Mouse (Mus musculus) Patski (cell line): ENCODE results near the gene Ap3d1. TPM values are rescaled to one million over a fixed set of nuclear protein-coding genes. Genes with fewer than 3 reads are reported as not detected.
A peak's percentile ranks its signal among the peaks of the same experiment; 100 is the strongest.

Experiments
- ATAC-seq: fragments of 100-300 bp; one replicate; pipeline ENCODE4 v1.8.0; 2021
- CTCF ChIA-PET: fragments of 350-600 bp; sonication (Branson Sonifier 250); formaldehyde crosslinking; loops from one replicate; lab custom pipeline; 2022; ENCODE audit warnings: inconsistent platforms; lab: Charles Lee
- POLR2A ChIA-PET: fragments of 350-600 bp; sonication (Branson Sonifier 250); formaldehyde crosslinking; loops from one replicate; lab custom pipeline; 2022; ENCODE audit warnings: antibody characterized with exemption, inconsistent platforms; lab: Charles Lee
- DNase-seq: peaks from one replicate; pipeline ENCODE4 v3.0.0-alpha.2; 2011; ENCODE audit warnings: low read depth, low spot score
- H3K27me3 ChIP-seq: fragments of 371-371 bp; one replicate; pipeline ENCODE4 v1.5.1; 2021
- CTCF ChIP-seq: fragments of 100-300 bp; IDR thresholded peaks from one replicate; pipeline ENCODE4 v1.5.1; 2021
- in situ Hi-C: fragments of 300-500 bp; cut with MboI; formaldehyde crosslinking; loops from 3 replicates; pipeline ENCODE4 v1.11.1; 2018; ENCODE audit warnings: low pct_unique_long_range_greater_than_20kb, mixed read lengths
- polyA plus RNA-seq: library from polyadenylated mRNA; unstranded; gene quantifications from one replicate; pipeline ENCODE4 v1.2.3, GENCODE M21; 2021

Gene Ap3d1
- polyA plus RNA-seq, 1 experiment from 2014 or later: 103 TPM

DNA sequence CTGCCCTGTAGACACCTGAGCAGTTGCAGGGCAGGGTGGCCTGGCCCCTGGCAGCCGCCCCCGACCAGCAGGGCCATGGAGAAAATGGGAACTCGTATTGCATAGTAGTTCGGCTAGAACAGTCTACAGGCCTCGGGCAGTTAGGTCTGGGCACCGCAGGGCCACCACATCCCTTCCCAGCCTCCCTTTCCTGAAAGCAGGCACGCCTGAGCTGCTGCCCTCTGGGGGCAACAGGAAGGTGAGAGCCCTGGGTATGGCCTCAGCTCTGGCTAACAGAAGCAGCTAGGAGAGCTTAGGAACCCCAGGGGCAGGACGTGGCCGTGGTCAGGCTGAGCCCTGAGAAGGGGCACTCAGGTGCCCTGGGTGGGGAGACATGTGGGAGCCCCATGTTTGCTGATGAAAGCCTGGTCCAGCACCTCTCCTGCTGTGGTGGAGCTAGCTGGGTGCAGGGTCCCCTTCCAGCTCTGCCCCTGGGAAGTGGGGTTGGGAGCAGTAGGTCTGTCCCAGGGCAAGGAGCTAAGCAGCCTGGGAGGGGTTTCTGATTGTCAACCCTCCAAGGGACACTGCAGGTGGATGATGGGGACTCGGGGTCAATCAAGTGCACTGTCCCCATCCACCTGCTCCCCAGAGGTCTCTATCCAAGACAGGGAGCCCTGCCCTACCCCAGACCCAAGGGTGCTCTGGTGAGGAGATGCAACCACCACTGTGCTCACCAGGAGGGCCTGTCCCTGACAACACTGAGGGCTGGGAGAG is 75.9 kb downstream of the Ap3d1 start:
- ATAC-seq (peak; percentile 1), DNase-seq (no peak)
- no peak for TF ChIP-seq CTCF
- POLR2A ChIA-PET: interaction anchor here (7.5 kb wide), 1 partner anchor 12 kb away, joined by 78 read pairs; the partner anchor contains the start of gene Mknk2
- in situ Hi-C loops: no loop called here
- H3K27me3 ChIP-seq: no peaks in the 10 kb centered on the region
- CTCF ChIA-PET: interaction anchor here (0.8 to 1.7 kb wide), 4 partner anchors 9 to 89 kb away, joined by 3 to 7 read pairs (median 4); partner anchors contain the start of gene Mknk2

DNA sequence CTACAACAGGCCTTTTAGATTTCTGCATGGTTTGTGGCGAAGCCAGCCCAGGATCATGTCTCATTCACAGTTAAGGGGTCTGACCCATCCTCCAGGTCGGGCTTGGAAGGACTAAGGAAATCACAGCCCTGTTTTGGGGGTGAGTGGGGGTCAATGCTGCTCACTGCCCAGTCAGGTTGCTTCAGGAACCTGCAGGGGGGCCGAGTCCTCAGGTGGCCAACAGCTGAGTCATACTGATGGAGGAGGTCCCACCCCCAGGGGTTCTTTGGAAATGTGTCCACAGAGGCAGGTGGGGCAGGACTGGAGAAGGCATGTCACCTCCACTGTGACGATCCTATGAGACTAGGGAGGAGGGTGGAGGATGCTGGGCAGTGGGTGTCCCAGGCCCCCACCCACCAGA is 76.6 kb downstream of the Ap3d1 start:
- in situ Hi-C loops: no loop called here
- DNase-seq (no peak), ATAC-seq (no peak)
- H3K27me3 ChIP-seq: no peaks in the 10 kb centered on the region
- no peak for TF ChIP-seq CTCF
- ChIA-PET POLR2A (interaction anchor here (7.5 kb wide), 1 partner anchor 12 kb away, joined by 78 read pairs; the partner anchor contains the start of gene Mknk2), CTCF (interaction anchor here (1.3 to 1.7 kb wide), 3 partner anchors 10 to 87 kb away, joined by 3 to 7 read pairs (median 4); no protein-coding TSS in a partner anchor)

DNA sequence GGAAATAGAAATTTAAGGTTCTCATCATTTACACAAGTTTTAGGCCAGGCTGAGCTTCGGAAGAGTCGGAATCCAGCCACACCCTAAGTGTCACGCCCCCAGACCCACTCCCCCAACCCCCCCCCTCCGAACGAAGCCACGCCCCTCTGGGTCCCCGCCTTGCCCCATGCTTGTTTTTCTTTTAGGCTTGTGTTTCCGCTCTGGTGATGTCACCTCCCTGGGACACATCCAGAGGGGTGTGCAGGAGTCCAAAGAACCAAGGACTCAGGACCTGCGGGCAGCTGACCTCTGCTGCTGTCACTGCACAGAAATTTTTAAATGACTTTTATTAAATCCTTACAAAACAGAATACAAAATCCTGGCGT is 77.1 kb downstream of the Ap3d1 start:
- POLR2A ChIA-PET: interaction anchor here (1.0 to 7.5 kb wide), 2 partner anchors 13 to 72 kb away, joined by 3 to 78 read pairs; partner anchors contain the start of gene Mknk2
- H3K27me3 ChIP-seq: no peaks in the 10 kb centered on the region
- in situ Hi-C loops: no loop called here

DNA sequence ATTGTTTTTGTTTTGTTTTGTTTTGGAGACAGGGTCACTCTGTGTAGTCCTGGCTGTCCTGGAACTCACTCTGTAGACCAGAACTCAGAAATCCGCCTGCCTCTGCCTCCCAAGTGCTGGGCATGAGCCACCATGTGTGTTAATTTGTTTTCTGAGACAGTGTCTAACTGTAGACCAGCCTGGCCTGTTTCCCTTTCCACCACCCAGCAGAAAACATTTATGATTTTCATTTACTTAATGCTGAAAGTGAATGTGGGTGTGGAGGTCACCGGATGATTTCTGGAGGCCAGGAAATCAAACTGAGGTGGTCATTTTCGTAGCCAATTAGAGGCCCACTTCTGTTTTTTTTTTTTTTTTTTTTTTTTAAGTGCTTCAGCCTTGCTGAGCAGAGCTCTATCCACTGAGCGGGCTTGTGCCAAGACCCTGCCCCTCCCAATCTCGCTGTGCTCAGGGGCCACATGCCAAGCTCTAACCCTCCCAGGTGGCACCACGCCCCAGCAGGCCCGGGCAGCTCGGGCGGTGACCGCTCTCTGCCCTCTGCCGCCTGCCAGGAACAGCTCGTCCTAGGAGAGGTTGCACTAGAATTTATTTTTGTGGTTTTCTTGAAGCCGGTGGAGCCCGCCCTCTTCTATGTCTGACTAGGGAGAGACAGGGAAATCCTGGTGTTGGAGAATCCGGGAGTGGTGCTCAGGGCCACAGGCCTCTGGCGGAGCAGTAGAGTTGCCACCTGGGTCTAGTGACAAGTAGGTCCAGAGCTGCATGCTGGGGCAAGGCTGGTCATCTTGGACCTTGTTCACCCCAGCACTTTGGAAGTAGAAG is 77.7 kb downstream of the Ap3d1 start:
- H3K27me3 ChIP-seq: no peaks in the 10 kb centered on the region
- in situ Hi-C loops: no loop called here
- no peak for TF ChIP-seq CTCF
- CTCF ChIA-PET: interaction anchor here (0.8 to 1.7 kb wide), 3 partner anchors 11 to 86 kb away, joined by 3 to 7 read pairs (median 4); partner anchors contain the start of gene Mknk2
- POLR2A ChIA-PET: interaction anchor here (1.0 to 7.5 kb wide), 2 partner anchors 13 to 72 kb away, joined by 3 to 78 read pairs; partner anchors contain the start of gene Mknk2
- ATAC-seq (peak; percentile 52), DNase-seq (no peak)

More for the DNA sequence above, 77.1 kb downstream of the Ap3d1 start:
- ATAC-seq (peak; percentile 19), DNase-seq (no peak)
- no peak for TF ChIP-seq CTCF
- CTCF ChIA-PET: interaction anchor here (1.4 to 1.7 kb wide), 2 partner anchors 12 to 86 kb away, joined by 3 to 7 read pairs; no protein-coding TSS in a partner anchor

DNA sequence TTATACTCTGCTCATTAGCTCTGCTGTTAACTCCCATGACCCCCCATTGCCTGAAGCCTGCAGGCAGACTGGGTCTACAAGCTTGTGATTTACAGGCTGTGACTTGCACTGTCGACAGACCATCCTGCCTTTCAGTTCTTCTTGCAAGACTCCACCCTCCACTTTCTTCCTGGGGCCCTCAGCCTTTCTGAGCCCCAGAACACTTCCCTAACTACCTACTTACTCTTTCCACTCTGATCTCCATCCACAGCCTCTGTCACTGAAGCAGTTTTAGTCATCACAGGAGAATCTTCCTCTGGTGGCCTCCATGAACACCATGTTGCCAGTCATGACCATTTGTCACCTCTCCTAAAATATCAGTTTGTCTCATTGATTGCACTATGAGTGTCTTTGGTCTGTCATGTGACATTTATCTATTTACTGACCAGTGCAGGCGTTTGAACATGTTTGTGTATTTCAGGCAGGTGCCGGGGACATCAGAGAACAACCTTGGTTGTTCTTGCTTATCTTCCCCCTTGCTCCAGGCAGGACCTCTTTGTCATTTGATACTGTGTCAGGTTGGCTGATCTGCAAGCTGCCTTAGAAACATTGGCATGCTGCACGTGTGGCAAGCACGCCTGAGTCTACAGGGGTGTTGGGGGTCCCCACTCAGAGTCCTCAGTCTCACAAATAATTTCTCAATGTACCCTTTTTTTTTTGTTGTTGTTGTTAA is 78.4 kb downstream of the Ap3d1 start:
- POLR2A ChIA-PET: interaction anchor here (1.0 to 7.5 kb wide), 2 partner anchors 14 to 73 kb away, joined by 3 to 78 read pairs; partner anchors contain the start of gene Mknk2
- ATAC-seq (no peak), DNase-seq (no peak)
- TF ChIP-seq CTCF: no peak
- H3K27me3 ChIP-seq: no peaks in the 10 kb centered on the region
- in situ Hi-C loops: no loop called here
- CTCF ChIA-PET: interaction anchor here (0.8 to 4.8 kb wide), 4 partner anchors 11 to 24 kb away, joined by 3 to 52 read pairs (median 4); partner anchors contain the start of gene Mknk2

DNA sequence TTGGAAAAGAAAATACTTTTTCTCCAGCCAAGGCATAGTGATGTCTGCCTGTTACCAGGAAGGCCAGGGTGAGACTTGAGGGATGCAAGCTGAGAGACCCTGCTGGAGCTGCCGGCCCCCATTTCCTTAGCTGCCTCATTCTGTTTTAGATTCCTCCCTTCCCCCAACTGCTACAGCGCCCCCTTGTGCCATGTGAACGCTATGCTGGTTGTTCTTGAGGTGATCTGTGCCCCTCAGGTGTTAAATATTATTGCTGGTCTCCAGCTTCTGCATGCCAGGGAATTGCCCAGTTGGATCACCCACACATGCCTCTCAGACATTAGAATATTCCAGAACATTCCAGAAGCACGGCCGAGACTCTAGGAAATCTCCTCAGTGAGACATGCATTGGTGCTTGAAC is 80.9 kb downstream of the Ap3d1 start:
- no peak for TF ChIP-seq CTCF
- no peak for ATAC-seq

DNA sequence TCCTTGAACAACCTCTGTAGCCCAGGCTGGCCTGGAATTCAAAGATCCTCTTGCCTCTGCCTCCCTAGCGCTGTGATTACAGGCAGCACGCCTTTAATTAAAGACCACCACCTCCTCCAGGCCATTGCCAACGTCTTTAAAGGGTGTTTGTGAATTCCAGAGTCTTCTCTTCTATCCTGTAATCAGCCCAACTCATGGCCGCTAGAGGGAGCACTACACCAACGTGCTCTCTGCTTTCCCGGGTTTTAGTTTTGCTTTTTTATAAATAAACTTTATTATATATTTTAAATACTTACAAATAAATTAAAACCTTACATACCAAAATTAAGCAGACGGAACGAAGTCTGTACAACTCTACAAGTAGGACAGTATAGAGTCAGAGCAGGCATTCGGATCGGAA is 82.9 kb downstream of the Ap3d1 start:
- DNase-seq (no peak), ATAC-seq (no peak)
- CTCF ChIA-PET: interaction anchor here (1.0 to 4.8 kb wide), 5 partner anchors 17 to 35 kb away, joined by 3 to 52 read pairs (median 8); partner anchors contain the start of gene Mknk2
- POLR2A ChIA-PET: interaction anchor here (2.4 kb wide), 1 partner anchor 16 kb away, joined by 16 read pairs; no protein-coding TSS in a partner anchor
- TF ChIP-seq CTCF: no peak
- H3K27me3 ChIP-seq: no peaks in the 10 kb centered on the region
- in situ Hi-C loops: no loop called here

More for the DNA sequence above, 80.9 kb downstream of the Ap3d1 start:
- DNase-seq: no peak
- in situ Hi-C loops: no loop called here
- H3K27me3 ChIP-seq: no peaks in the 10 kb centered on the region
- ChIA-PET CTCF (interaction anchor here (0.7 to 4.8 kb wide), 12 partner anchors 9 to 94 kb away, joined by 3 to 52 read pairs (median 4); partner anchors contain the start of genes Csnk1g2 and Mknk2), POLR2A (interaction anchor here (2.4 kb wide), 1 partner anchor 14 kb away, joined by 16 read pairs; no protein-coding TSS in a partner anchor)

DNA sequence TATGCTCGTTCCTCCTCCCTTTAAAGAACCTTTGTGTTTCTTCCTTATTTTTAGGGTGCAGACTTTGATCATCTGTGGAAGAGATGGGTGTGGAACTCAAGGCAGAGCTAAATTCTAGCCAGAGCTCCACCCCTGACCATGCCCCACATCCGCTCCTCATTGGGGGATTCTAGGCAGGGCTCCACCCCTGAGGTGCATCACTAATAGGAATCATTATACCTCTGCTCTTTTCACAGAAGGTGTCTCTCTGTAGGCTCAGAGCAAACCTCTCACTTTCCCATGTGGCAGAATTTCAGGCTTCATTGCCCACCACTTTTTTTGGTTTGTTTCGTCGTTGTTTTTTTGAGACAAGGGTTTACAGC is 83.2 kb downstream of the Ap3d1 start:
- in situ Hi-C loops: no loop called here
- CTCF ChIA-PET: interaction anchor here (0.7 to 4.8 kb wide), 5 partner anchors 17 to 58 kb away, joined by 3 to 52 read pairs (median 8); partner anchors contain the start of gene Mknk2
- TF ChIP-seq CTCF: no peak
- H3K27me3 ChIP-seq: no peaks in the 10 kb centered on the region
- POLR2A ChIA-PET: no interaction called here
- DNase-seq: no peak
- ATAC-seq: no peak

DNA sequence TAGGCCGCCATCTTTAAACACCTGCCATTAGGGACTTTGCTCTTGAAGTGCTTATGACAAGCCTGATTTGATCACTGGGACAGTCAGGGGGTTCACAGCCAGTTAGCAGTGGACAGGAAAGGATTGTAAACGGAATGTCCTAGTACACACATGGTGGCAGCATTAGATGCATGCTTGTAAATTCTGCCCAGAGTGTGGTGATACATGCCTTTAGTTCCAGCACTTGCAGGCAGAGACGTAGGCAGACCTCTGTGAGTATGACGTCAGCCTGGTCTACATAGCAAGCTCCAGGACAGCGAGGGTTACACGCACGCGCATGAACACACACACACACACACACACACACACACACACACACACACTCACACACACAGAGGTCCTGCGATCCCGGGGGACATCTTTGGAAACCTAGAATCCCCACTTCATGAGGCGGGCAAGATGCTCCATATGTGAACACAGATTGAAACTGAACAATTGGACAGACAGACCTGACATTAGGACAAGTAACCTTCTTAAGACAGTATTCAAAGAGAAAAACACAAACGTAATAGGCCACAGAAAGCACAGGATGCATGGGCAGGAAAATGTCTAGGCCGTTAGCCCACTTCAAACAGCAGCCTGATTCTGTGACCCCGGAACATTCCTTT is 83.7 kb downstream of the Ap3d1 start:
- ChIA-PET POLR2A (no interaction called here), CTCF (interaction anchor here (0.7 to 2.4 kb wide), 2 partner anchors 30 to 58 kb away, joined by 3 to 10 read pairs; no protein-coding TSS in a partner anchor)
- no peaks in the 10 kb centered on the region for H3K27me3 ChIP-seq
- TF ChIP-seq CTCF: no peak
- in situ Hi-C loops: no loop called here
- DNase-seq (no peak), ATAC-seq (no peak)

Other genes starting within 250 kb of the Ap3d1 start
- gene Onecut3, start 247.4 kb downstream of the Ap3d1 start, polyA plus RNA-seq: not detected
- gene Atp8b3, start 203.1 kb downstream of the Ap3d1 start, polyA plus RNA-seq: 0.24 TPM
- gene Rexo1, start 180.7 kb downstream of the Ap3d1 start, polyA plus RNA-seq: 32.2 TPM
- gene Klf16, start 164.9 kb downstream of the Ap3d1 start, polyA plus RNA-seq: 18.7 TPM
- 74.3 TPM for gene Abhd17a, start 151.9 kb downstream of the Ap3d1 start, polyA plus RNA-seq
- 76.6 TPM for gene Scamp4, start 139.4 kb downstream of the Ap3d1 start, polyA plus RNA-seq
- gene Adat3, start 139.4 kb downstream of the Ap3d1 start, polyA plus RNA-seq: 4.7 TPM
- 1.7 TPM for gene Gm49322, start 136.2 kb downstream of the Ap3d1 start, polyA plus RNA-seq
- gene Csnk1g2, start 119.4 kb downstream of the Ap3d1 start, polyA plus RNA-seq: 164 TPM
- 70.4 TPM for gene Btbd2, start 85.2 kb downstream of the Ap3d1 start, polyA plus RNA-seq
- gene Mknk2, start 64.2 kb downstream of the Ap3d1 start, polyA plus RNA-seq: 124 TPM
- gene Mob3a, start 40.3 kb downstream of the Ap3d1 start, polyA plus RNA-seq: 15.9 TPM
- gene Izumo4, start 40.1 kb downstream of the Ap3d1 start, polyA plus RNA-seq: 12.0 TPM
- 24.0 TPM for gene Dot1l, start 12.9 kb upstream of the Ap3d1 start, polyA plus RNA-seq
- gene Sf3a2, start 55.9 kb upstream of the Ap3d1 start, polyA plus RNA-seq: 66.7 TPM
- gene Plekhj1, start 56.4 kb upstream of the Ap3d1 start, polyA plus RNA-seq: 77.0 TPM
- 0.47 TPM for gene Amh, start 63.0 kb upstream of the Ap3d1 start, polyA plus RNA-seq
- not detected for gene Jsrp1, start 71.2 kb upstream of the Ap3d1 start, polyA plus RNA-seq
- 618 TPM for gene Oaz1, start 84.4 kb upstream of the Ap3d1 start, polyA plus RNA-seq
- gene Lingo3, start 101.8 kb upstream of the Ap3d1 start, polyA plus RNA-seq: 0.10 TPM
- 77.8 TPM for gene Lsm7, start 112.9 kb upstream of the Ap3d1 start, polyA plus RNA-seq
- gene Sppl2b, start 113.0 kb upstream of the Ap3d1 start, polyA plus RNA-seq: 36.8 TPM
- 0.04 TPM for gene Tmprss9, start 129.6 kb upstream of the Ap3d1 start, polyA plus RNA-seq
- gene Timm13, start 158.7 kb upstream of the Ap3d1 start, polyA plus RNA-seq: 253 TPM
- gene Lmnb2, start 176.0 kb upstream of the Ap3d1 start, polyA plus RNA-seq: 24.7 TPM
- 53.8 TPM for gene Gadd45b, start 187.8 kb upstream of the Ap3d1 start, polyA plus RNA-seq